Mouse (Mus musculus) kidney, embryonic 16.5 days (tissue): Measurements from ENCODE around the gene Sv2c. TPM values are rescaled to one million over a fixed set of nuclear protein-coding genes. Genes with fewer than 3 reads are reported as not detected.

ENCODE experiments used
- ATAC-seq: fragments of 200-750 bp; cut with Nextera tagmentation; 2 replicates; pipeline ENCODE4 v1.8.0; 2017; ENCODE audit warnings: moderate TSS enrichment; ENCODE audit not compliant: low FRiP score, low TSS enrichment
- H3K27ac ChIP-seq: fragments of 300-500 bp; sonication (generic); 2 replicates; pipeline ENCODE4 v1.5.1; 2014; ENCODE audit warnings: low read length
- H3K27me3 ChIP-seq: fragments of 300-500 bp; sonication (generic); 2 replicates; pipeline ENCODE4 v1.6.1; 2014; ENCODE audit warnings: low read length, control low read depth, mixed read lengths; ENCODE audit not compliant: insufficient read depth
- H3K36me3 ChIP-seq: fragments of 300-500 bp; sonication (generic); 2 replicates; pipeline ENCODE4 v1.6.1; 2014; ENCODE audit warnings: low read length, control low read depth, mixed read lengths; ENCODE audit not compliant: insufficient read depth
- H3K4me1 ChIP-seq: fragments of 300-500 bp; sonication (generic); 2 replicates; pipeline ENCODE4 v1.6.1; 2014; ENCODE audit warnings: low read length, control low read depth, mixed read lengths; ENCODE audit not compliant: insufficient read depth
- H3K4me2 ChIP-seq: fragments of 300-500 bp; sonication (generic); replicated peaks from 2 replicates; pipeline ENCODE4 v1.6.1; 2014; ENCODE audit warnings: low read depth, low read length
- H3K4me3 ChIP-seq: fragments of 300-500 bp; sonication (generic); 2 replicates; pipeline ENCODE4 v1.5.1; 2014; ENCODE audit warnings: mild to moderate bottlenecking, low read length
- H3K9ac ChIP-seq: fragments of 300-500 bp; sonication (generic); replicated peaks from 2 replicates; pipeline ENCODE4 v1.6.1; 2014; ENCODE audit warnings: low read length
- H3K9me3 ChIP-seq: fragments of 300-500 bp; sonication (generic); 2 replicates; pipeline ENCODE4 v1.6.1; 2016; ENCODE audit warnings: low read length, control low read depth
- WGBS: fragments of 180-500 bp; shearing (Covaris S2); extraction: QIAGEN DNeasy Blood & Tissue Kit; methylation state at CpG from one replicate; pipeline ENCODE4 v1.1.7; 2014; 5-methylcytosine and 5-hydroxymethylcytosine counted together
- polyA plus RNA-seq: library from polyadenylated mRNA; unstranded; fragments of >200 nt; fragmentation: Nextera tagmentation; extraction: Ambion mirVana; gene quantifications from 2 replicates; pipeline ENCODE4 v1.2.1, GENCODE M21; 2015

The Sv2c gene
- 0.74 and 0.86 TPM in 2 replicates for polyA plus RNA-seq

GRCm38 (mm10) chr13:96132401-96132816 is at the start of gene Sv2c:
TSS of gene Sv2c (minus strand) at chr13:96132577.
- H3K4me2 ChIP-seq = peak within 1 kb of the TSS; percentile 91
- H3K36me3 ChIP-seq = no peaks in the 10 kb centered on the region
- H3K27me3 ChIP-seq = peaks cover 70% of the 10 kb centered on the region
- H3K27ac ChIP-seq = no peak within 1 kb of the TSS
- H3K9ac ChIP-seq = 0 out of 2 replicates have a peak within 1 kb of the TSS, but pooled peaks have one; percentile 20
- WGBS = 1% methylated on average over 42 of the region's 44 CpGs
- peaks cover 26% of the 10 kb centered on the region for H3K4me1 ChIP-seq
- no peaks in the 10 kb centered on the region for H3K9me3 ChIP-seq
- ATAC-seq = peak; percentile 84
- H3K4me3 ChIP-seq = peak within 1 kb of the TSS; percentile 48

DNA sequence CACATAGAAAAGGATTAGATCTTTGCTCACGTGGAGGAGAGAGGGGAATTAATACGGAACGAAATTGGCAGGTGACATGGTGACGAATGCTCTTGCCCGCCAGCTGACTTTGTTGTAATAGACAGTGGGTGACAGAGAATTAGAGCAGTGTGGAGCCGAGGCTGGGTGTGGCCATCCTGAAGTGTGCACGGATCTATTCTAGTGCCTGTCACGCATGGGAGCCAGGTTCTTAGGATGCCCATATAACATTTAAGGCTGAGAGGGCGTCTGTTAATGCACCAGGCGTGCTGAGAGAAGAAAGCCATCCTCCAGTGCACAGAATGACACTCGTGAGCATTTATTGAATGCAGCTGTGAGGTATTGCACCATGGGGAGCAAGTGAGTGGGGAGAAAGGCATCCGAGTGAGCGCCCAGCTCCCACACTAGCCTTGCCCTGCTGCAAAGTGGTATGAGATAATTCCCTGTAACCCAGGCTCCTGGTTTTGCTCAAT is 48.3 kb upstream of the Sv2c start:
- Histone ChIP-seq H3K9ac (no peak overlapping the region), H3K4me2 (no peak overlapping the region), H3K27ac (no peak overlapping the region), H3K4me3 (no peak overlapping the region), H3K9me3 (no peaks in the 10 kb centered on the region), H3K4me1 (no peaks in the 10 kb centered on the region), H3K36me3 (no peaks in the 10 kb centered on the region), H3K27me3 (no peaks in the 10 kb centered on the region)
- 67% methylated on average over 13 of the region's 13 CpGs for WGBS
- ATAC-seq = no peak

DNA sequence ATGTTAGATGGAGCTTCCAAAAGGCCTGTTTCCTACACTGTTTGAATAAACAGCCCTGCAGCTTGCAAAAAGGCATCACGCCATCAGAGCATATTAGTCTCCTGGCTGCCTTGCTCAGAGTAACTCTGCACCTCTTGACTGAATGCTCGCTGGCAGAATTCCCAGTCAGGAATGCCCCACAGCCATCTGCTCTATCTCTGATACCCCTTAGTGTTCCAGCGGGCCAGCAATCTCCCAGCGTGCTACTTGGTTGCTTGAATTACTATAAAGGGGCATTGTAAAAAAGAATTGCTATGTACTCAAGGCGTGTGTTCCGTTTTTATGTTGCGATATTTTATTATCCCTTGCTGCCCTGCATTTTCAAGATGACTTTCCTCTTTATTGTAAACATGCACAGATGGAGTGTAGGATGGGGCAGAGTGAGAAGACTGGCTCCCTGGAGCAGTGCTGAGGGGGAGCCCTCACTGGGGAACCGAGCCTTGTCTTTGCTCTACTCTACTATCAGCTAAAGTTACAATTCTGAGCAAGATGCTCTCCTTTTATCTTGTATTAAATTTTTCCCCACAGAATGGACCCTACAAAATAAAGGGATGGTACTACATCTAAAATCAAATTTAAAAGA is 43.3 kb upstream of the Sv2c start:
- 66% methylated on average over 8 of the region's 8 CpGs for WGBS
- no peaks in the 10 kb centered on the region for H3K27me3 ChIP-seq
- no peak overlapping the region for H3K27ac ChIP-seq
- H3K4me3 ChIP-seq = no peak overlapping the region
- ATAC-seq = no peak
- H3K4me1 ChIP-seq = no peaks in the 10 kb centered on the region
- no peaks in the 10 kb centered on the region for H3K9me3 ChIP-seq
- no peak overlapping the region for H3K9ac ChIP-seq
- no peak overlapping the region for H3K4me2 ChIP-seq
- no peaks in the 10 kb centered on the region for H3K36me3 ChIP-seq

DNA sequence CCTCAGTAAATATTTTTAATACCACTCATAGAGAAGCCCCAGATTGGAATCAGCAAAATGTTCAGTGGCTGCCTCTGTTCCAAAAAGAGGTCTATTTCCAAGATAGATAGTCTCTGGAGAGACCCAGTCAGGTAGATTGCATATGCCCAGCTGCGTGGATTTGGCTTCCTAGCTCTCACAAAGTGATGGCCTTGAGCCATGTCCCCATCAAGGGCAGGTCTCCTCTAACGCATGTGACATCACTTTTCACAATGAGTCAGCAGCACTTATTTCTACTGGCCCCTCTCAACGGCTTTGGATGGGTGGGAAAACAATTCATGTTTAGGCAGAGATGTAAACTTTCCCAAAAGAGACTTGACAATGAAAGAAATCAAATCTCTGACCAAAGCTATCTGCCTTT is 41.3 kb upstream of the Sv2c start:
- Histone ChIP-seq H3K27ac (no peak overlapping the region), H3K9ac (no peak overlapping the region)
- 63% methylated on average over 3 of the region's 3 CpGs for WGBS

GRCm38 (mm10) chr13:96172290-96172689 is 39.9 kb upstream of the Sv2c start:
- no peak overlapping the region for H3K27ac ChIP-seq
- no peaks in the 10 kb centered on the region for H3K27me3 ChIP-seq
- no peak overlapping the region for H3K4me3 ChIP-seq
- 96% methylated on average over 3 of the region's 3 CpGs for WGBS
- H3K36me3 ChIP-seq = no peaks in the 10 kb centered on the region
- no peak overlapping the region for H3K4me2 ChIP-seq
- no peaks in the 10 kb centered on the region for H3K4me1 ChIP-seq
- no peaks in the 10 kb centered on the region for H3K9me3 ChIP-seq
- no peak for ATAC-seq
- no peak overlapping the region for H3K9ac ChIP-seq

More for the DNA sequence above, 41.3 kb upstream of the Sv2c start:
- no peak overlapping the region for H3K4me2 ChIP-seq
- no peaks in the 10 kb centered on the region for H3K36me3 ChIP-seq
- H3K4me1 ChIP-seq = no peaks in the 10 kb centered on the region
- H3K4me3 ChIP-seq = no peak overlapping the region
- H3K9me3 ChIP-seq = no peaks in the 10 kb centered on the region
- ATAC-seq = no peak
- H3K27me3 ChIP-seq = no peaks in the 10 kb centered on the region

GRCm38 (mm10) chr13:96168991-96169665 is 36.8 kb upstream of the Sv2c start:
- WGBS = 50% methylated on average over 11 of the region's 11 CpGs
- Histone ChIP-seq H3K4me1 (no peaks in the 10 kb centered on the region), H3K4me3 (no peak overlapping the region), H3K9me3 (no peaks in the 10 kb centered on the region), H3K4me2 (0 out of 2 replicates have a peak overlapping the region, but pooled peaks have one; percentile 27), H3K9ac (no peak overlapping the region), H3K36me3 (no peaks in the 10 kb centered on the region), H3K27ac (no peak overlapping the region), H3K27me3 (no peaks in the 10 kb centered on the region)
- no peak for ATAC-seq

DNA sequence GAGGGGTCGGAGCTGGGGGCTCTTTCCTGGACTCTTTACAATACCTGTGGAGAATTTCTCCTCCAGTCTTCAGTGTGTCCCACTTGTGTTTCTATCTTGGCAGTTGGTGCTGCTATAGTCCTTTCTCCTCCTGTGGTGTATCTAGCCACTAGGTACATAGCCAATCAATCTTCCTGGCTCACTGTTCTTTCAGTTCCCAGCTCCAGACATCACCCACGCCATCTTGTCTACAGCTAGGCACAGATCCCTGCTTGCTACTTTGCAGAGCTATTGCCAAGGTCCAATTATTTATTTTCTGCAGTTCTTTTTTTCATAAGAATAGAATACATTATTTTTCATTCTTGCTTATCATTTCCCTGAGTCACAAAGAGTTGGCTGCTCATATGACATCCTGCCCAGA is 34.2 kb upstream of the Sv2c start:
- no peaks in the 10 kb centered on the region for H3K4me1 ChIP-seq
- H3K4me3 ChIP-seq = no peak overlapping the region
- H3K4me2 ChIP-seq = no peak overlapping the region
- H3K9ac ChIP-seq = no peak overlapping the region
- no peaks in the 10 kb centered on the region for H3K9me3 ChIP-seq
- no peak for ATAC-seq
- H3K27ac ChIP-seq = no peak overlapping the region
- H3K27me3 ChIP-seq = no peaks in the 10 kb centered on the region
- WGBS = 81% methylated on average over 2 of the region's 2 CpGs
- H3K36me3 ChIP-seq = no peaks in the 10 kb centered on the region

- peaks cover 26% of the 10 kb centered on the region for H3K4me1 ChIP-seq
- 5% methylated on average over 28 of the region's 28 CpGs for WGBS
- H3K27me3 ChIP-seq = peaks cover 68% of the 10 kb centered on the region
- peak overlapping the region; percentile 91 for H3K4me2 ChIP-seq
- H3K9me3 ChIP-seq = no peaks in the 10 kb centered on the region
- H3K27ac ChIP-seq = no peak overlapping the region
- peak overlapping the region; percentile 48 for H3K4me3 ChIP-seq
- H3K9ac ChIP-seq = no peak overlapping the region; the same call in 1 of the 2 replicates
- no peaks in the 10 kb centered on the region for H3K36me3 ChIP-seq
- peak; percentile 32; the same call in 1 of the 2 replicates for ATAC-seq
Measured at GRCm38 (mm10) chr13:96133363-96134100, 1.2 kb upstream of the Sv2c start.

- Histone ChIP-seq H3K4me1 (peaks cover 26% of the 10 kb centered on the region), H3K9ac (0 out of 2 replicates have a peak overlapping the region, but pooled peaks have one; percentile 9), H3K9me3 (no peaks in the 10 kb centered on the region), H3K27me3 (peaks cover 66% of the 10 kb centered on the region), H3K36me3 (no peaks in the 10 kb centered on the region), H3K4me3 (peak overlapping the region; percentile 48), H3K27ac (no peak overlapping the region), H3K4me2 (peak overlapping the region; percentile 91)
- ATAC-seq = peak; percentile 67
- under 1% methylated on average over 15 of the region's 15 CpGs for WGBS
Measured at GRCm38 (mm10) chr13:96132833-96133232, 456 bp upstream of the Sv2c start.
